Mouse (Mus musculus): Measurements from ENCODE around the gene Tfap4. TPM values are rescaled to one million over a fixed set of nuclear protein-coding genes. Genes with fewer than 3 reads are reported as not detected.

Gene Tfap4
- polyA plus RNA-seq (2012; rRNA removed), result 24.8 and 32.6 TPM in 2 replicates

DNA sequence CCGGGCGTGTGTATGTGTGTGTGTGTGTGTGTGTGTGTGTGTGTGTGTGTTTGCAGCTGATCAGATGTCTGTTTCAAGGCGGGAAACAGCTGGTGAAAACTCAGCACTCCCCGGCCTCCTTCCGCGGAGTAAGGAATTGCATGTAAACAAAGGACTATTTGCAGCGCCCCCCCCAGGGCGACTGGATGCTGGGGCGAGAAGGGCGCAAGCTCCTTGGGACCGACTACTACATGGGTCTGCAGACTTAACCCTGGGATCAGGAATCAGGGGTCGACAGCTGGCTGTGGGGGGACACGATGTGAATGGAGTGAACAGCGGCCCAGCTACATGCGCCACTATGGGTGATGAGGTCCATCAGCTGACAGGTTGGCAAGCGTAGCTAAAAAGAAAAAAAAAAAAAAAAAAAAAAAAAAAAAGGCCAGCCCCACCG lies at the start of gene Tfap4:
TSS of gene Tfap4 (minus strand) at position 140 of the 430 bp plus-strand sequence.

DNA sequence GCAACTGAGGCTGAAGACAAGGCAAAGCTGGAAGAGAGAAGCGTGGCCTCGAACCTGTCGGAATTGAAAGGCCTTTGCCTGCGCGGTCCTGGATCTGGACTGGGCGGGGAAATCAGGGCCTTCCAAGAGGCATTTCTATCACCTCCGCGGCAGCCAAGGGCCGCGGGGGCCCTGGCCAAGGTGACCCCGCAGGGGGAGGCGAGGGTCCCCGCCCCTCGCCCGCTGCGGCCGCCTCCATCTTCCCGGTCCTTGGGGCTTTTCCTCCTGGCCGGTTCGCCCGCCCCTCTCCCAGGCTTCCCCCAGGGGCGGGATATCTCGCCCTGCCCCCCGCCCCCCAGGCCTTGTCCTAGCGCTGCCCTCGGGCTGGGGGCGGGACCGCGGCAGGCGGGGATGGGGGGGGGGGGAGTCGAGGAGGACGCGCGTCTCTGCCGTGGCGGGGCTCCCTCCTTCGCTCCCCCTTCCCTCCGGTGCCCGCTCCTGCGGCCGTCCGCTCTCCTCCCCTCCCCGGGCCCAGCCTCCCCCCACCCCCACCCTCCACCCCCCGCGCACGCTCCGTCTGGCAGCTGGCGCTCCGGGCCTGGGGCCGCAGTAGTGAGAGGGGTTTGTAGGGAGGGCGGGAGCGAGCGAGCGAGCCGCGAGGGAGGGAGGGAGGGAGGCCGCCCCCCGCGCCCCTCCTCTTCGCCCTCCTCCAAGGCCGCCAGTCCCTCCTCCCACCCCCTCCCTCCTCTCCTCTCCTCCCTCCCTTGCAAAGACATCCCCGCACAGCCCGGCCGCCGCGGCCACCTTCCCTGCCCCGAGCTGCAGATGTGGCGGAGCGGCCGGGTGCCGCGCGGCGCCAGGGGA lies 34.5 kb upstream of the Tfap4 start, which contains the start of gene Glis2:
TSS of gene Glis2 (plus strand) at position 743 of the 843 bp plus-strand sequence.

DNA sequence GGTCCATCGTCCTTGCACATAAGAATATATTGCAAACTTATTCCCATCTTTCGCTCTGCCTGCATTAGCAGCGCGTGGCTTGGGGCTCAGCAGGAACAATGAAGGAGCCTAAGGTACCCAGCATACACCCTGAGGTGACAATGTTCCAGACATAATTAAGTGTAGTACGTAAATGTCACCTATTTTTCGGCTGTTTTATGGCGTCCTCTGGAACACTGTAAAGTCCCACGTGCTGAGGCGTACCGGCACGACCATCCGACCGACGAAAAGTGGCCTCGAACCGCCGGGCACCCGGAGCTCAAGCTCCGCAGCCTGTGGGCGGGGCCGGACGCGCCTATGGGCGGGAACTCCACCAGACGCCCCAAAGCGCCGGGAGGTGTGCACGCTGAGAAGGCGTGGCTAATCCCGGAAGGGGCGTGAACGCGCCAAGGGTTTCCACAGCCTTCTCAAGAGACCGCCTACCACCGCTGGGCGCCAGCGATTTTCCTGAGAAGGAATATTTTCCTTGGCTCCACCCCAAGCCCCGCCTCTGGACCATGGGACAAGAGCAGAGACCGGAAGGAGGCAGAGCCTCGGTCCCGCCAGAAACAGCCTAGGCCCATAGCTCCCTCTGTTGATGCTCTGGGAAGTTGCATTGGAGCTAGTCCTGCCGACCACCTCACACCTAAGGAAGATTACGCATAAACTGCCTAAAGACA lies 18.0 kb downstream of the Tfap4 start, which contains the start of gene Srl:
TSS of gene Srl (minus strand) at position 316 of the 698 bp plus-strand sequence.

Other genes with a start within 250 kb of the Tfap4 start
- gene Adcy9, start 139.4 kb downstream of the Tfap4 start, polyA plus RNA-seq (2012; rRNA removed), result 2.2 and 2.3 TPM in 2 replicates
- gene Srl, start 18.0 kb downstream of the Tfap4 start, polyA plus RNA-seq (2012; rRNA removed), result 15.9 and 29.7 TPM in 2 replicates
- gene Glis2, start 34.9 kb upstream of the Tfap4 start, polyA plus RNA-seq (2012; rRNA removed), result 52.7 and 72.6 TPM in 2 replicates
- gene Pam16, start 65.1 kb upstream of the Tfap4 start, polyA plus RNA-seq (2012; rRNA removed), result 67.5 and 85.9 TPM in 2 replicates
- gene Vasn, start 80.1 kb upstream of the Tfap4 start, polyA plus RNA-seq (2012; rRNA removed), result 8.1 and 19.3 TPM in 2 replicates
- gene Dnaja3, start 80.1 kb upstream of the Tfap4 start, polyA plus RNA-seq (2012; rRNA removed), result 23.7 and 26.4 TPM in 2 replicates
- 37.2 and 38.6 TPM in 2 replicates for gene Coro7, start 119.9 kb upstream of the Tfap4 start, polyA plus RNA-seq (2012; rRNA removed)
- gene Nmral1, start 159.5 kb upstream of the Tfap4 start, polyA plus RNA-seq (2012; rRNA removed), result 156 and 168 TPM in 2 replicates
- 61.3 and 70.2 TPM in 2 replicates for gene Hmox2, start 166.5 kb upstream of the Tfap4 start, polyA plus RNA-seq (2012; rRNA removed)
- gene Cdip1, start 230.4 kb upstream of the Tfap4 start, polyA plus RNA-seq (2012; rRNA removed), result 47.7 and 68.6 TPM in 2 replicates

All from central nervous system, embryonic 11.5 days (tissue).